Mouse (Mus musculus) kidney, adult 2 months (tissue): ENCODE measurements at regions not wholly inside any gene's neighbourhood (a gene's known extent, or its start where the extent isn't known, plus 50 kb on each side); places are given as distances from the start of the nearest gene placed in this dataset.

ENCODE experiments used
- CTCF ChIP-seq: fragments of 200-500 bp; conservative IDR thresholded peaks from 2 replicates; pipeline ENCODE4 v1.5.1; 2011; ENCODE audit warnings: low read depth, mild to moderate bottlenecking, control low read depth, low read length, moderate library complexity, mixed read lengths; ENCODE audit not compliant: insufficient read depth, insufficient read length
- POLR2A ChIP-seq: fragments of 200-500 bp; IDR thresholded peaks from one replicate; pipeline ENCODE4 v1.6.1; 2011; ENCODE audit warnings: low read depth, low read length, control low read depth

GRCm38 (mm10) chr7:116700409-116700808 is 196.2 kb downstream of the Nucb2 start:
- TF ChIP-seq CTCF: no peak
- TF ChIP-seq POLR2A: no peak
